ENCODE assay signal across 8 mouse cellular contexts in the genomic region with DNA sequence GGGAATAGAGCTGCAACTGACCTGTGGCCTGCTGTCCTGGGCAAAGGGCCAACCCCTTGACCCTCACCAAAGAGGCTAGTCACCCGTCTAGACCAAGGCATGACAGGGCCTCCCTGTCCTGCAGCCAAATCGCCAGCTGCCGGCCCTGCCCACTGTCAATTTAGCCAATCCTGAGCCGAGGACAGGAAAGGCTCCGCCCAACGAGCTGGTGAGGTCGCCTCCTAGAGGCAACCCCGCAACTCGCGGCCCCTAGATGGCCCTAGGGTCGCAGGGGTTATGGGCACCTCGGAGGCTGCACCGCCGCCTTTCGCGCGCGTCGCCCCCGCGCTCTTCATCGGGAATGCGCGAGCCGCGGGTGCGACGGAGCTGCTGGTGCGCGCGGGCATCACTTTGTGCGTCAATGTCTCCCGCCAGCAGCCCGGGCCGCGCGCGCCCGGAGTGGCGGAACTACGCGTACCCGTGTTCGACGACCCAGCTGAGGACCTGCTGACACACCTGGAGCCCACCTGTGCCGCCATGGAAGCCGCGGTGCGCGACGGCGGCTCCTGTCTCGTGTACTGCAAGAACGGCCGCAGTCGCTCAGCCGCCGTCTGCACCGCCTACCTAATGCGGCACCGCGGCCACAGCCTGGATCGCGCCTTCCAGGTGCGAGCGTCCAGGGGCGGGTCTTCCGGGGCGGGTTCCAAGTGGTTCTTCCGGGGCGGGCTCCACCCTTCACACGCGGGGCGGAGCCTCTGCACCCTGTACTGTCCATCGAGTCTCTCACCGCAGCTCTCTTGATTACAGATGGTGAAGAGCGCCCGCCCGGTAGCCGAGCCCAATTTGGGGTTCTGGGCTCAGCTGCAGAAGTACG. TPM values are rescaled to one million over a fixed set of nuclear protein-coding genes. Genes with fewer than 3 reads are reported as not detected.
DNase-seq lines count a peak whose midpoint lies in the region; ATAC-seq and TF ChIP-seq lines count a peak whose summit lies in the region.

A gene (plus strand): TSS at position 203 of the 853 bp plus-strand sequence.

- peak within 1 kb of the TSS; percentile 92 for H3K27ac ChIP-seq in forebrain, embryonic 15.5 days (replicated peaks)
- peak within 1 kb of the TSS; percentile 92 for H3K27ac ChIP-seq in neural tube, embryonic 15.5 days (replicated peaks)

- peak; percentile 12; the same call in 1 of the 2 replicates for TF ChIP-seq CTCF in G1E (IDR thresholded peaks at IDR 0.05; ENCODE audit: low read depth, low read length)

- H3K9me3 ChIP-seq in G1E (replicated peaks): no peaks in the 10 kb centered on the region
- H3K9me3 ChIP-seq in forebrain, embryonic 15.5 days: no peaks in the 10 kb centered on the region
- no peaks in the 10 kb centered on the region for H3K9me3 ChIP-seq in neural tube, embryonic 15.5 days (replicated peaks)

- peaks cover 63% of the 10 kb centered on the region for H3K4me1 ChIP-seq in G1E (ENCODE audit: insufficient read depth, low read depth, low read length)
- H3K4me1 ChIP-seq in forebrain, embryonic 15.5 days: peaks cover 51% of the 10 kb centered on the region
- H3K4me1 ChIP-seq in neural tube, embryonic 15.5 days: peaks cover 47% of the 10 kb centered on the region

- WGBS in forebrain, embryonic 15.5 days: under 1% methylated on average over 80 of the region's 81 CpGs
- under 1% methylated on average over 81 of the region's 81 CpGs for WGBS in neural tube, embryonic 15.5 days

- H3K36me3 ChIP-seq in G1E (replicated peaks): peaks cover 20% of the 10 kb centered on the region
- H3K36me3 ChIP-seq in forebrain, embryonic 15.5 days: no peaks in the 10 kb centered on the region
- H3K36me3 ChIP-seq in neural tube, embryonic 15.5 days: no peaks in the 10 kb centered on the region

- ATAC-seq in G1E (ENCODE audit: extremely low read depth, insufficient number of reproducible peaks, low FRiP score, poor library complexity, severe bottlenecking): peak; percentile 77
- peak; percentile 83 for ATAC-seq in forebrain, embryonic 15.5 days (replicated peaks)
- peak; percentile 92 for ATAC-seq in neural tube, embryonic 15.5 days (ENCODE audit: low FRiP score)

- peak; percentile 93 for DNase-seq in G1E (ENCODE audit: low spot score)
- DNase-seq in cerebellum, adult 11-12 months: peak; percentile 93
- DNase-seq in heart, postnatal 14 days: peak; percentile 85 to 90
- peak; percentile 87 for DNase-seq in layer of hippocampus, adult 11-12 months (ENCODE audit: low spot score)
- peak; percentile 94 to 96 for DNase-seq in lung, adult 18-20 months
- peak; percentile 91 for DNase-seq in testis, postnatal 10 days (ENCODE audit: low spot score)

- H3K4me2 ChIP-seq in forebrain, embryonic 15.5 days (replicated peaks): peak within 1 kb of the TSS; percentile 63
- peak within 1 kb of the TSS; percentile 84 for H3K4me2 ChIP-seq in neural tube, embryonic 15.5 days

- intact Hi-C loops in heart, postnatal 14 days (cut with DNase I): no loop called here

- H3K4me3 ChIP-seq in G1E (ENCODE audit: low read depth, low read length): peak within 1 kb of the TSS; percentile 85
- H3K4me3 ChIP-seq in forebrain, embryonic 15.5 days: peak within 1 kb of the TSS; percentile 68
- peak within 1 kb of the TSS; percentile 73 for H3K4me3 ChIP-seq in neural tube, embryonic 15.5 days (replicated peaks)

- H3K9ac ChIP-seq in forebrain, embryonic 15.5 days (replicated peaks): peak within 1 kb of the TSS; percentile 65
- H3K9ac ChIP-seq in neural tube, embryonic 15.5 days (replicated peaks): peak within 1 kb of the TSS; percentile 67

- peaks cover 9% of the 10 kb centered on the region for H3K27me3 ChIP-seq in G1E (ENCODE audit: insufficient read depth, low read length)
- no peaks in the 10 kb centered on the region for H3K27me3 ChIP-seq in forebrain, embryonic 15.5 days
- 0 out of 2 replicates have a peak, but pooled peaks cover under 1% of the 10 kb centered on the region for H3K27me3 ChIP-seq in neural tube, embryonic 15.5 days (replicated peaks)

RNA-seq across cellular contexts. Expression of the gene that starts here (rescaled TPM):
- 4.9 and 7.3 TPM in 2 replicates for total RNA-seq in G1E (2014; fragmentation: Nextera tagmentation)
- total RNA-seq in G1E (2017): 8.0 and 12.1 TPM in 2 replicates
- polyA plus RNA-seq in G1E (2012): 13.2 and 16.2 TPM in 2 replicates
- 12.8 and 15.1 TPM in 2 replicates for polyA plus RNA-seq in forebrain, embryonic 15.5 days (2015; fragmentation: Nextera tagmentation; extraction: Ambion mirVana)
- total RNA-seq in heart, postnatal 14 days (2021): 10 to 100 TPM; 10.7 to 12.6 TPM
- polyA plus RNA-seq in neural tube, embryonic 15.5 days (2015; fragmentation: Nextera tagmentation; extraction: Ambion mirVana): 17.2 and 17.9 TPM in 2 replicates

Comparison
In these comparisons a context has a peak if more than half of its experiments do, and no peak if none do; other contexts are left out.
1. Peak in every context shown above with its lines: DNase-seq, ATAC-seq, H3K4me3 ChIP-seq and H3K27ac ChIP-seq.